Mouse (Mus musculus) CH12.LX (cell line): ENCODE measurements around the gene Cmtm3. TPM values are rescaled to one million over a fixed set of nuclear protein-coding genes. Genes with fewer than 3 reads are reported as not detected.

Experiments
- DNase-seq: peaks from one replicate; pipeline ENCODE4 v3.0.0-alpha.2; 2013; ENCODE audit errors: extremely low read depth
- H3K27ac ChIP-seq: 2 replicates; pipeline ENCODE4 v1.5.1; 2012; ENCODE audit warnings: low read depth, mild to moderate bottlenecking, control low read depth, moderate library complexity; ENCODE audit not compliant: insufficient read depth
- H3K27me3 ChIP-seq: replicated peaks from 2 replicates; pipeline ENCODE3; 2012; ENCODE audit warnings: inconsistent platforms
- H3K36me3 ChIP-seq, 2 experiments: replicated peaks in 1 of 2; 2 replicates each; pipeline versions ENCODE3 to v1.6.1; 2012; ENCODE audit warnings: inconsistent platforms in 1 of 2, low read length in 1 of 2, mild to moderate bottlenecking in 1 of 2, mixed read lengths in 1 of 2, moderate library complexity in 1 of 2; ENCODE audit not compliant: control insufficient read depth in 1 of 2, insufficient read depth in 1 of 2
- H3K4me1 ChIP-seq, 2 experiments: 2 replicates each; pipeline ENCODE4 v1.6.1; 2012; ENCODE audit warnings: inconsistent platforms in 1 of 2, moderate library complexity in 1 of 2; ENCODE audit not compliant: insufficient read depth in 2 of 2, control insufficient read depth in 1 of 2
- H3K4me2 ChIP-seq: 2 replicates; pipeline ENCODE4 v1.6.1; 2012; ENCODE audit warnings: low read depth, mild to moderate bottlenecking, control low read depth; ENCODE audit not compliant: poor library complexity, insufficient read depth, severe bottlenecking
- H3K4me3 ChIP-seq, 3 experiments: fragments of 150-350 bp in 1 of 3; sonication (generic) in 1 of 3; replicated peaks in 1 of 3; 2 replicates each; pipeline versions ENCODE3 to v1.5.1; 2011 to 2012; ENCODE audit warnings: low read depth in 2 of 3, low read length in 2 of 3, mild to moderate bottlenecking in 2 of 3, moderate library complexity in 2 of 3, control low read depth in 1 of 3, improper control_type of control experiment in 1 of 3, inconsistent platforms in 1 of 3, mixed read lengths in 1 of 3; ENCODE audit not compliant: poor library complexity in 1 of 3
- H3K79me2 ChIP-seq: replicated peaks from 2 replicates; pipeline ENCODE4 v1.6.1; 2012; ENCODE audit warnings: mild to moderate bottlenecking, moderate library complexity; ENCODE audit not compliant: control insufficient read depth, poor library complexity, insufficient read depth, severe bottlenecking; ENCODE audit errors: extremely low read depth
- H3K9ac ChIP-seq: 2 replicates; pipeline ENCODE4 v1.6.1; 2012; ENCODE audit warnings: low read depth, mild to moderate bottlenecking, control low read depth, moderate library complexity; ENCODE audit not compliant: insufficient read depth
- H3K9me3 ChIP-seq: replicated peaks from 2 replicates; pipeline ENCODE3; 2012; ENCODE audit warnings: low read length, inconsistent platforms, mixed read lengths
- BHLHE40 ChIP-seq: IDR thresholded peaks from 2 replicates; pipeline ENCODE4 v1.6.1; 2011; ENCODE audit warnings: mild to moderate bottlenecking, low read depth, low read length, improper control_type of control experiment
- E2F4 ChIP-seq: IDR thresholded peaks from 2 replicates; pipeline ENCODE4 v1.6.1; 2011; ENCODE audit warnings: low read depth, low read length, improper control_type of control experiment; ENCODE audit not compliant: insufficient replicate concordance
- EP300 ChIP-seq: IDR thresholded peaks from 2 replicates; pipeline ENCODE4 v1.6.1; 2011; ENCODE audit warnings: low read length, improper control_type of control experiment
- ETS1 ChIP-seq: conservative IDR thresholded peaks from 2 replicates; pipeline ENCODE4 v1.6.1; 2012; ENCODE audit warnings: low read depth, mild to moderate bottlenecking, inconsistent platforms, low read length, improper control_type of control experiment, moderate library complexity
- GABPA ChIP-seq: IDR thresholded peaks from 2 replicates; pipeline ENCODE4 v1.6.1; 2012; ENCODE audit warnings: low read depth, low read length, improper control_type of control experiment, inconsistent platforms; ENCODE audit not compliant: insufficient replicate concordance
- HCFC1 ChIP-seq: IDR thresholded peaks from 2 replicates; pipeline ENCODE4 v1.6.1; 2012; ENCODE audit warnings: low read depth, mild to moderate bottlenecking, inconsistent platforms, low read length, improper control_type of control experiment
- KAT2A ChIP-seq: IDR thresholded peaks from 2 replicates; pipeline ENCODE4 v1.6.1; 2012; ENCODE audit warnings: low read length, improper control_type of control experiment, inconsistent platforms; ENCODE audit not compliant: insufficient replicate concordance
- MXI1 ChIP-seq: IDR thresholded peaks from 2 replicates; pipeline ENCODE4 v1.6.1; 2011; ENCODE audit warnings: mild to moderate bottlenecking, low read depth, low read length, improper control_type of control experiment
- NELFE ChIP-seq: IDR thresholded peaks from 2 replicates; pipeline ENCODE4 v1.6.1; 2011; ENCODE audit warnings: low read depth, low read length, improper control_type of control experiment
- NRF1 ChIP-seq: IDR thresholded peaks from 2 replicates; pipeline ENCODE4 v1.6.1; 2014; ENCODE audit warnings: low read depth, mild to moderate bottlenecking, inconsistent platforms, low read length, improper control_type of control experiment, moderate library complexity
- POLR2AphosphoS2 ChIP-seq: IDR thresholded peaks from 2 replicates; pipeline ENCODE4 v1.6.1; 2011; ENCODE audit warnings: low read depth, low read length, improper control_type of control experiment
- RAD21 ChIP-seq: IDR thresholded peaks from 2 replicates; pipeline ENCODE4 v1.6.1; 2011; ENCODE audit warnings: low read depth, mild to moderate bottlenecking, low read length, improper control_type of control experiment, moderate library complexity
- SMC3 ChIP-seq: IDR thresholded peaks from 2 replicates; pipeline ENCODE4 v1.6.1; 2011; ENCODE audit warnings: low read depth, low read length, improper control_type of control experiment
- TBP ChIP-seq: conservative IDR thresholded peaks from 2 replicates; pipeline ENCODE4 v1.6.1; 2011; ENCODE audit warnings: low read depth, low read length, improper control_type of control experiment
- TCF12 ChIP-seq: IDR thresholded peaks from 2 replicates; pipeline ENCODE4 v1.6.1; 2014; ENCODE audit warnings: low read depth, mild to moderate bottlenecking, inconsistent platforms, low read length, improper control_type of control experiment
- UBTF ChIP-seq: IDR thresholded peaks from 2 replicates; pipeline ENCODE4 v1.6.1; 2012; ENCODE audit warnings: low read depth, mild to moderate bottlenecking, inconsistent platforms, low read length, improper control_type of control experiment, moderate library complexity
- USF2 ChIP-seq: conservative IDR thresholded peaks from 2 replicates; pipeline ENCODE4 v1.6.1; 2011; ENCODE audit warnings: low read depth, low read length, improper control_type of control experiment
- ZC3H11A ChIP-seq: IDR thresholded peaks from 2 replicates; pipeline ENCODE4 v1.6.1; 2012; ENCODE audit warnings: low read depth, mild to moderate bottlenecking, inconsistent platforms, low read length, improper control_type of control experiment
- dilution Hi-C: fragments of 300-500 bp; cut with MboI; formaldehyde crosslinking; loops from 2 replicates; pipeline ENCODE4 v1.14.3; 2020; ENCODE audit warnings: low sequenced_read_pairs; ENCODE audit not compliant: extremely low pct_unique_long_range_greater_than_20kb, extremely low pct_ligation_motif_present
- in situ Hi-C: fragments of 300-500 bp; cut with MboI; formaldehyde crosslinking; loops from 3 replicates; pipeline ENCODE4 v1.14.3; 2019; ENCODE audit warnings: low sequenced_read_pairs, low pct_ligation_motif_present, low pct_unique_long_range_greater_than_20kb, mixed read lengths
- polyA plus RNA-seq: library from polyadenylated mRNA; unstranded; fragments of >175 nt; gene quantifications from 2 replicates; pipeline ENCODE4 v1.2.1, GENCODE M21; 2012; ENCODE audit warnings: low read depth; ENCODE audit not compliant: insufficient read length
- total RNA-seq, 2 experiments: library from RNA; depleted of rRNA; stranded (reverse); fragments of 300-350 nt in 1 of 2; fragments of >200 nt in 1 of 2; gene quantifications; 2 replicates each; pipeline ENCODE4 v1.2.3; 2012 to 2014

The Cmtm3 gene
- total and polyA plus RNA-seq, 3 experiments, result 3.9 to 11.0 (median 4.3) TPM

- Histone ChIP-seq H3K4me2 (no peak overlapping the region), H3K4me1 (peaks cover 0 to 15% of the 10 kb centered on the region in 2 experiments; a peak in 2 of 4 replicates), H3K27me3 (no peaks in the 10 kb centered on the region), H3K27ac (no peak overlapping the region), H3K79me2 (no peaks in the 10 kb centered on the region), H3K4me3 (no peak overlapping the region), H3K9me3 (no peaks in the 10 kb centered on the region), H3K36me3 (peaks cover 0 to 45% of the 10 kb centered on the region in 2 experiments), H3K9ac (no peak overlapping the region)
- DNase-seq, result no peak
- in situ Hi-C loops, result no loop called here
- dilution Hi-C loops, result no loop called here
- TF ChIP-seq GABPA (no peak), POLR2AphosphoS2 (no peak), KAT2A (no peak), SMC3 (no peak), E2F4 (no peak), RAD21 (no peak), TCF12 (no peak), MXI1 (no peak), ETS1 (no peak)
These were observed 7.5 kb downstream of the Cmtm3 start for GRCm38 (mm10) chr8:104346706-104347105.

- dilution Hi-C loops, result no loop called here
- DNase-seq, result no peak
- no peaks in the 10 kb centered on the region for H3K27me3 ChIP-seq
- no peaks in the 10 kb centered on the region for H3K79me2 ChIP-seq
- no peak overlapping the region for H3K4me3 ChIP-seq
- no peak overlapping the region for H3K9ac ChIP-seq
- no peaks in the 10 kb centered on the region for H3K9me3 ChIP-seq
- H3K36me3 ChIP-seq, result peaks cover 0 to 49% of the 10 kb centered on the region in 2 experiments
- no peak overlapping the region for H3K4me2 ChIP-seq
- TF ChIP-seq E2F4 (no peak), NRF1 (no peak), SMC3 (no peak), ZC3H11A (no peak), HCFC1 (no peak)
- TF ChIP-seq, all 38 proteins: peak for 0
- H3K27ac ChIP-seq, result no peak overlapping the region
- peaks cover 0 to 7% of the 10 kb centered on the region in 2 experiments; a peak in 2 of 4 replicates for H3K4me1 ChIP-seq
- in situ Hi-C loops, result no loop called here
These were observed 9.8 kb downstream of the Cmtm3 start for GRCm38 (mm10) chr8:104348971-104349370.

GRCm38 (mm10) chr8:104350047-104350446, 10.8 kb downstream of the Cmtm3 start:
- dilution Hi-C loops (no loop called here), in situ Hi-C loops (loop anchor here (25.0 kb wide), 1 partner anchor 187 kb away; the partner anchor contains the start of genes Car7 and Nae1)
- peaks cover 0 to 51% of the 10 kb centered on the region in 2 experiments for H3K36me3 ChIP-seq
- H3K9me3 ChIP-seq, result no peaks in the 10 kb centered on the region
- H3K4me1 ChIP-seq, result no peaks in the 10 kb centered on the region
- H3K4me2 ChIP-seq, result no peak overlapping the region
- no peaks in the 10 kb centered on the region for H3K79me2 ChIP-seq
- no peak overlapping the region for H3K4me3 ChIP-seq
- DNase-seq, result no peak
- H3K9ac ChIP-seq, result no peak overlapping the region
- no peak overlapping the region for H3K27ac ChIP-seq
- TF ChIP-seq NELFE (no peak), UBTF (no peak), USF2 (no peak), SMC3 (no peak), BHLHE40 (no peak), EP300 (no peak), TBP (no peak)
- no peaks in the 10 kb centered on the region for H3K27me3 ChIP-seq
